Mouse (Mus musculus): ENCODE measurements around the gene Chst7. TPM values are rescaled to one million over a fixed set of nuclear protein-coding genes. Genes with fewer than 3 reads are reported as not detected.

Chst7 gene
- 3.9 and 4.4 TPM in 2 replicates for polyA plus RNA-seq (2014; fragmentation: Nextera tagmentation; extraction: Ambion mirVana)

DNA sequence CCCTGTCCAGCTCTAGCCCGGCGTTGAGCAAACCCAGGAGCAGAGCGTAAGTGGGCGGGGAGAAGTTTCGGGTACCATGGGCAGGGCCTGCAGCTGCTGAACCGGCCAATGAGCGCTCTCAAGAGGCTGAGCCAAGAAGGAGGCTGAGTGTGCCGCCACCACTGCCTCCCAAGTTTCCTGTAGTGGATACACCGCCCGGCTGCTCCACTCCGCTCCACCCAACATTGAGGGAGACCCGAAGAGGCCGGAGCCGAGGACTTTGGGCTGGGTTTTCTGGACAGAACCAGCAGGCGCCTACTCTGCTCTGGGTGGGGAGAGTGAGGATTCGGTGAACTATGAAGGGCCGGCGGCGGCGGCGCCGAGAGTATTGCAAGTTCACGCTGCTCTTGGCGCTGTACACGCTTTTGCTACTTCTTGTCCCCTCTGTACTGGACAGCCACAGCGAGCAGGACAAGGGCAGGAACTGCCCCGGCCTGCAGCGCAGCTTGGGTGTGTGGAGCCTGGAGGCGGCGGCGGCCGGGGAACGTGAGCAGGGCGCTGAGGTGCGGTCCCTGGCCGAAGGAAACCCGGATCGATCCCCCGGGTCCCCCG lies at the start of gene Chst7:
Chst7 (plus strand) TSS at position 180 of the 591 bp plus-strand sequence.
- Histone ChIP-seq H3K9ac (ENCODE audit: low read length) (peak within 1 kb of the TSS; percentile 32), H3K36me3 (ENCODE audit: control insufficient read depth, insufficient read depth, low read length) (no peaks in the 10 kb centered on the region), H3K9me3 (ENCODE audit: control insufficient read depth, low read length) (no peaks in the 10 kb centered on the region), H3K4me1 (replicated peaks; ENCODE audit: control insufficient read depth, insufficient read depth, low read length) (no peaks in the 10 kb centered on the region), H3K27me3 (ENCODE audit: control insufficient read depth, insufficient read depth, low read length) (no peaks in the 10 kb centered on the region), H3K4me3 (ENCODE audit: low read depth, low read length) (peak within 1 kb of the TSS; percentile 39), H3K4me2 (ENCODE audit: low read depth, low read length, severe bottlenecking) (peak within 1 kb of the TSS; percentile 67), H3K27ac (ENCODE audit: low read depth, low read length) (no peak within 1 kb of the TSS)
- DNase-seq (ENCODE audit: low spot score) (peak; percentile 78), ATAC-seq (replicated peaks; ENCODE audit: low FRiP score) (peak; percentile 94)
- WGBS = 13% methylated on average over 38 of the region's 40 CpGs

DNA sequence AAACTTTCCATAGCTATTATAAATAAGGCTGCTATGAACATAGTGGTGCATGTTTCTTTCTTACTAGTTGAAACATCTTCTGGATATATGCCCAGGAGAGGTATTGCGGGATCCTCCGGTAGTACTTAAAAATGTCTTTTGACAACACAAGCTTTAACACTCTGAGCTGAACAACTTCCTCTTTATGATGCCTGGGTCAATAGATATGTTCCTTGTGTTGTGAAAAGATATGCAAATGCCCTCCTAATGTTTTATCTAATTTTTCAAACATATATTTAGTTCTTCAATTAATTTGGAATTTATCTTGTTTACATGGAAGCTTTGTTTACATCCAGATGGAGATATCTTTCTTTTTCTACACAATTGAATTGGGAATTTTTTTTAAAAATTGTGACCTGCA lies 47.1 kb upstream of the Chst7 start:
- H3K4me1 ChIP-seq (replicated peaks; ENCODE audit: control insufficient read depth, insufficient read depth, low read length) = no peaks in the 10 kb centered on the region
- H3K27me3 ChIP-seq (ENCODE audit: control insufficient read depth, insufficient read depth, low read length) = no peaks in the 10 kb centered on the region
- H3K4me2 ChIP-seq (ENCODE audit: low read depth, low read length, severe bottlenecking) = no peak overlapping the region
- H3K4me3 ChIP-seq (ENCODE audit: low read depth, low read length) = no peak overlapping the region
- no peaks in the 10 kb centered on the region for H3K9me3 ChIP-seq (ENCODE audit: control insufficient read depth, low read length)
- H3K27ac ChIP-seq (ENCODE audit: low read depth, low read length) = no peak overlapping the region
- ATAC-seq (replicated peaks; ENCODE audit: low FRiP score) (no peak), DNase-seq (ENCODE audit: low spot score) (no peak)
- H3K36me3 ChIP-seq (ENCODE audit: control insufficient read depth, insufficient read depth, low read length) = no peaks in the 10 kb centered on the region
- WGBS = 93% methylated on average over 2 of the region's 2 CpGs
- no peak overlapping the region for H3K9ac ChIP-seq (ENCODE audit: low read length)

DNA sequence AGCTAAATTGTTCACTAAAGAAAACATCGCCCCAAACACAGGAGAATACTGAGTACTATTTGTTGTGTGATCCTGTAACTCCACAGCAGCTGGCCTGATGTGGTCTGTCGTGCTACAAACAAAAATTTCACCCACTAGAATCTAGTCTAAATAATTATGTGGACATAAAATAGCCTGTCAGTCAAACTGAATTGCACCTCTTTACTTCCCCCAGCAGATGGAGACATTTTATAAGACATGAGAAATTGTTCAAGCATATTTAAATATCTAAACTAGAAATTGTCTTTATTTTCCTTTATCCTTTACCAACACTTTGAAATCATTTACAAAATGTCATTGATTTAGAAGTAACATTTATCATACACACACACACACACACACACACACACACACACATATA lies 38.4 kb upstream of the Chst7 start:
- DNase-seq (ENCODE audit: low spot score) (no peak), ATAC-seq (replicated peaks; ENCODE audit: low FRiP score) (no peak)
- Histone ChIP-seq H3K27me3 (ENCODE audit: control insufficient read depth, insufficient read depth, low read length) (no peaks in the 10 kb centered on the region), H3K27ac (ENCODE audit: low read depth, low read length) (no peak overlapping the region), H3K4me2 (ENCODE audit: low read depth, low read length, severe bottlenecking) (no peak overlapping the region), H3K4me1 (replicated peaks; ENCODE audit: control insufficient read depth, insufficient read depth, low read length) (no peaks in the 10 kb centered on the region), H3K36me3 (ENCODE audit: control insufficient read depth, insufficient read depth, low read length) (no peaks in the 10 kb centered on the region), H3K4me3 (ENCODE audit: low read depth, low read length) (no peak overlapping the region), H3K9me3 (ENCODE audit: control insufficient read depth, low read length) (no peaks in the 10 kb centered on the region), H3K9ac (ENCODE audit: low read length) (no peak overlapping the region)
- 40% methylated on average over 2 of the region's 2 CpGs for WGBS

DNA sequence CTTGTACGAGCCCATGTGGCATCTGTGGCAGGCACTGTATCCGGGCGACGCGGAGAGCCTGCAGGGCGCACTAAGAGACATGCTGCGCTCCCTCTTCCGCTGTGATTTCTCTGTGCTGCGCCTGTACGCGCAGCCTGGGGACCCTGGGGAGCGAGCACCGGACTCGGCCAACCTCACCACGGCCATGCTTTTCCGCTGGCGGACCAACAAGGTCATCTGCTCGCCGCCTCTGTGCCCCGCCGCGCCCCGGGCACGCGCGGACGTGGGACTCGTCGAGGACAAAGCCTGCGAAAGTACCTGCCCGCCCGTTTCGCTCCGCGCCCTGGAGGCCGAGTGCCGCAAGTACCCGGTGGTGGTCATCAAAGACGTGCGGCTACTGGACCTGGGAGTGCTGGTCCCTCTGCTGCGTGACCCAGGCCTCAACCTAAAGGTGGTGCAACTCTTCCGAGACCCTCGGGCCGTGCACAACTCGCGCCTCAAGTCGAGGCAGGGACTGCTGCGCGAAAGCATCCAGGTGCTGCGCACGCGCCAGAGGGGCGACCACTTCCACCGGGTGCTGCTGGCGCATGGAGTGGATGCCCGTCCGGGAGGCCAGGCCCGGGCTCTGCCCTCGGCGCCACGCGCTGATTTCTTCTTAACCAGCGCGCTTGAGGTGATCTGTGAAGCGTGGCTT lies 872 bp downstream of the Chst7 start:
- peak overlapping the region; percentile 32 for H3K9ac ChIP-seq (ENCODE audit: low read length)
- WGBS = 19% methylated on average over 59 of the region's 65 CpGs

DNA sequence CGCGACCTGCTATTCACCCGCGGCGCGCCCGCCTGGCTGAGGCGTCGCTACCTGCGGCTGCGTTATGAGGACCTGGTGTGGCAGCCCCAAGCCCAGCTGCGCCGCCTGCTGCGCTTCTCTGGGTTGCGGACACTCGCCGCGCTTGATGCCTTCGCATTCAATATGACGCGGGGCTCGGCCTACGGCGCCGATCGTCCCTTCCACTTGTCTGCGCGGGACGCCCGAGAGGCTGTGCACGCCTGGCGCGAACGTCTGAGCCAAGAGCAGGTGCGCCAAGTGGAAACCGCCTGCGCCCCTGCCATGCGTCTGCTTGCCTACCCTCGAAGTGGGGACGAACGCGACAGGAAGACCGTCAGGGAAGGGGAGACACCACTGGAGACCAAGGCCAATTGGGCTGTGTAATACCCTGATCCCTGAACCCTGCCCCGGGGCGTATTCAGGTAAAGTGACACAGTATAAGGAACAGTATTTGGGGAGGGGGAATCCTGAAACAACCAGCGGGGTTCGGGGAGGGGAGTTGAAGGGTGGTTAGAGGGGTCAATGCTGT lies 1.5 kb downstream of the Chst7 start:
- H3K27ac ChIP-seq (ENCODE audit: low read depth, low read length) = no peak overlapping the region
- WGBS = 20% methylated on average over 38 of the region's 47 CpGs
- ATAC-seq (replicated peaks; ENCODE audit: low FRiP score) (peak; percentile 22; the same call in 1 of the 2 replicates), DNase-seq (ENCODE audit: low spot score) (peak; percentile 52)
- no peaks in the 10 kb centered on the region for H3K9me3 ChIP-seq (ENCODE audit: control insufficient read depth, low read length)
- H3K9ac ChIP-seq (ENCODE audit: low read length) = no peak overlapping the region
- H3K4me3 ChIP-seq (ENCODE audit: low read depth, low read length) = peak overlapping the region; percentile 39
- H3K27me3 ChIP-seq (ENCODE audit: control insufficient read depth, insufficient read depth, low read length) = no peaks in the 10 kb centered on the region
- no peaks in the 10 kb centered on the region for H3K4me1 ChIP-seq (replicated peaks; ENCODE audit: control insufficient read depth, insufficient read depth, low read length)
- no peaks in the 10 kb centered on the region for H3K36me3 ChIP-seq (ENCODE audit: control insufficient read depth, insufficient read depth, low read length)
- H3K4me2 ChIP-seq (ENCODE audit: low read depth, low read length, severe bottlenecking) = peak overlapping the region; percentile 67

More for the DNA sequence above, 872 bp downstream of the Chst7 start:
- DNase-seq (ENCODE audit: low spot score) (peak; percentile 58), ATAC-seq (replicated peaks; ENCODE audit: low FRiP score) (peak; percentile 59)
- no peaks in the 10 kb centered on the region for H3K4me1 ChIP-seq (replicated peaks; ENCODE audit: control insufficient read depth, insufficient read depth, low read length)
- peak overlapping the region; percentile 39 for H3K4me3 ChIP-seq (ENCODE audit: low read depth, low read length)
- peak overlapping the region; percentile 67 for H3K4me2 ChIP-seq (ENCODE audit: low read depth, low read length, severe bottlenecking)
- no peaks in the 10 kb centered on the region for H3K9me3 ChIP-seq (ENCODE audit: control insufficient read depth, low read length)
- no peaks in the 10 kb centered on the region for H3K36me3 ChIP-seq (ENCODE audit: control insufficient read depth, insufficient read depth, low read length)
- H3K27me3 ChIP-seq (ENCODE audit: control insufficient read depth, insufficient read depth, low read length) = no peaks in the 10 kb centered on the region
- H3K27ac ChIP-seq (ENCODE audit: low read depth, low read length) = no peak overlapping the region

DNA sequence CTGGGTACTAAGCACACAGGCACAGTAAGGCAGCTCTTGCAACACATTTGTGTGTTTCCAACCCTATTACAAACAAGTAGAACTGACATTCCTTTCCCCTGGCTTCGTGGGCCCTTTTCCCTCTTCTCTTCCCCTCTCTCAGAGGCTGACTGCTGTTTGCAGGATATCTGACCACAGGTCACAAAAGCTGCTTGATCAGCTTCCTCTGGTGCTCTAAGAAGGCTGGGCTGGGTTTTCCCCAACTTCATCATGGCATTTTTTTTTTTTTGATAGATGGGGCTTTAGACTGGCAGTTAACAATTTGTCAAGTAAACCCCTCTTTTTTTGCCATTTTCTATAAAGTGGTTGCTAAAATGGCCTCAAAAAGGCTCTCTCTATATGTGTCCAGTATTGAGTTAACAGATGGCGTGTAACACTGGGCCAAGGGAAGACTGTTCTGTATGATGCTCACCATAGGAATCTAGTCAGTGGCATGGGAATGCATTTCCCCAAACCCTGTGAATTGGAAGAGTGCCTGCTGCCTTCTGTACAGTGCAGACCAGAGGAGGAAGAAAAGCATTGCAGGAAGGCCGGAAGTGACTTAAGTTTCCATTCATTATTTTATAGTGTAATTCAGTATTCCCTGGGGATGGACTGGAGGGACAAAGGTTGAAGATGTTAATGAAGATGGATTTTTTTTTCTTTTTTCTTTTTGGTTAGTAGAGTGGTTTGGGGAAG lies 2.6 kb downstream of the Chst7 start:
- no peaks in the 10 kb centered on the region for H3K9me3 ChIP-seq (ENCODE audit: control insufficient read depth, low read length)
- no peak overlapping the region for H3K9ac ChIP-seq (ENCODE audit: low read length)
- H3K27ac ChIP-seq (ENCODE audit: low read depth, low read length) = no peak overlapping the region
- DNase-seq (ENCODE audit: low spot score) (no peak), ATAC-seq (replicated peaks; ENCODE audit: low FRiP score) (no peak)
- H3K36me3 ChIP-seq (ENCODE audit: control insufficient read depth, insufficient read depth, low read length) = no peaks in the 10 kb centered on the region
- 62% methylated on average over 3 of the region's 3 CpGs for WGBS
- H3K4me3 ChIP-seq (ENCODE audit: low read depth, low read length) = no peak overlapping the region
- no peaks in the 10 kb centered on the region for H3K4me1 ChIP-seq (replicated peaks; ENCODE audit: control insufficient read depth, insufficient read depth, low read length)
- H3K4me2 ChIP-seq (ENCODE audit: low read depth, low read length, severe bottlenecking) = no peak overlapping the region
- H3K27me3 ChIP-seq (ENCODE audit: control insufficient read depth, insufficient read depth, low read length) = no peaks in the 10 kb centered on the region

DNA sequence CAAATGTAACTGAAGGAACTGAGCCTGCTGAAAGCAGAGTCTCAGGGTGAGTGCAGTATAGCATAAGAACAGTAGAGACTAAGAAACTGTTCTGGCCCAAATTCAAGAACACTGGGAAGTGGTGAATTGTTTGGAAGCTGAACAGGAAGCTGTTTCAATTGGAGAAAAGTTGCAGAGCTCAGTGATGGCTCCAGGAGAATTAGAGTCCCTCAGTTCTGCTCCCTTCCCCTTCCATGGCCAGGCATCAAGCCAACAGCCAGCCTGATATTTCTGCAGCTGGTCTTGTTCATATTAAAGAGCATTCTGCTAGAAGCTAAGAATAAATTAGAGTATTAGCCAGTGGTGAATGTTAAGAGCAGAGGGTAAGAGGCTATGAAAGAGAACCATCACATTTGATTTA lies 7.3 kb downstream of the Chst7 start:
- H3K27me3 ChIP-seq (ENCODE audit: control insufficient read depth, insufficient read depth, low read length) = no peaks in the 10 kb centered on the region
- no peaks in the 10 kb centered on the region for H3K9me3 ChIP-seq (ENCODE audit: control insufficient read depth, low read length)
- no peak overlapping the region for H3K27ac ChIP-seq (ENCODE audit: low read depth, low read length)
- no peak for ATAC-seq (replicated peaks; ENCODE audit: low FRiP score)
- no peak overlapping the region for H3K4me2 ChIP-seq (ENCODE audit: low read depth, low read length, severe bottlenecking)
- no peak for DNase-seq (ENCODE audit: low spot score)
- no peak overlapping the region for H3K9ac ChIP-seq (ENCODE audit: low read length)
- no peak overlapping the region for H3K4me3 ChIP-seq (ENCODE audit: low read depth, low read length)
- H3K36me3 ChIP-seq (ENCODE audit: control insufficient read depth, insufficient read depth, low read length) = no peaks in the 10 kb centered on the region
- H3K4me1 ChIP-seq (replicated peaks; ENCODE audit: control insufficient read depth, insufficient read depth, low read length) = no peaks in the 10 kb centered on the region

DNA sequence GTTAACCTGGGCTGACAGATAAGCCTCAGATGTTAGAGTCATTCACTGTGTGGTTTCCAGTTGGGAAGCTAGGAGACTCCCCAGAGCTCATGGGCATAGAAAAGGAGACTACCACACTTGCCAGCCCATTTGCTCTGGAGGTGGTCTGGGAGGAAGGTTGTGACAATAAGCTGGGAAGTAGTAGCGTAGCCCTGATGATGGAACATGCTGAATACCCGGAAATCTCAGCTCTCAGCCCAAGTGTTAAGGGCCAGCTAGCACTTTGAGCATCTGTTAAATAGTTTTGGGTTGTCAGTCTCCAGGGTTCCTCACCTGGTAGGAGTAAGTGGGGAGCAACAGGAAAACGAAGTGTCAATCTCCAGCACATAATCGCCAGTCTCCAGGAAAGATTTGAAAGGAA lies 10.8 kb downstream of the Chst7 start:
- Histone ChIP-seq H3K27ac (ENCODE audit: low read depth, low read length) (no peak overlapping the region), H3K4me3 (ENCODE audit: low read depth, low read length) (no peak overlapping the region), H3K4me1 (replicated peaks; ENCODE audit: control insufficient read depth, insufficient read depth, low read length) (no peaks in the 10 kb centered on the region), H3K27me3 (ENCODE audit: control insufficient read depth, insufficient read depth, low read length) (no peaks in the 10 kb centered on the region), H3K4me2 (ENCODE audit: low read depth, low read length, severe bottlenecking) (no peak overlapping the region), H3K9me3 (ENCODE audit: control insufficient read depth, low read length) (no peaks in the 10 kb centered on the region), H3K36me3 (ENCODE audit: control insufficient read depth, insufficient read depth, low read length) (no peaks in the 10 kb centered on the region), H3K9ac (ENCODE audit: low read length) (no peak overlapping the region)
- ATAC-seq (replicated peaks; ENCODE audit: low FRiP score) (no peak), DNase-seq (ENCODE audit: low spot score) (no peak)
- WGBS = 55% methylated on average over 4 of the region's 4 CpGs
